Mouse (Mus musculus) ovary, postnatal 36 days (tissue): Measurements from ENCODE around the gene Gale.
"Not testable (repeated sequence)": the region's sequence is repeated elsewhere in the genome, so short reads cannot be mapped to it uniquely, and the experiment has no call there.

ENCODE experiments used
- DNase-seq: peaks from one replicate; pipeline ENCODE4 v3.0.0; 2022; ENCODE audit warnings: low spot score, mixed read lengths

Gene Gale

DNA sequence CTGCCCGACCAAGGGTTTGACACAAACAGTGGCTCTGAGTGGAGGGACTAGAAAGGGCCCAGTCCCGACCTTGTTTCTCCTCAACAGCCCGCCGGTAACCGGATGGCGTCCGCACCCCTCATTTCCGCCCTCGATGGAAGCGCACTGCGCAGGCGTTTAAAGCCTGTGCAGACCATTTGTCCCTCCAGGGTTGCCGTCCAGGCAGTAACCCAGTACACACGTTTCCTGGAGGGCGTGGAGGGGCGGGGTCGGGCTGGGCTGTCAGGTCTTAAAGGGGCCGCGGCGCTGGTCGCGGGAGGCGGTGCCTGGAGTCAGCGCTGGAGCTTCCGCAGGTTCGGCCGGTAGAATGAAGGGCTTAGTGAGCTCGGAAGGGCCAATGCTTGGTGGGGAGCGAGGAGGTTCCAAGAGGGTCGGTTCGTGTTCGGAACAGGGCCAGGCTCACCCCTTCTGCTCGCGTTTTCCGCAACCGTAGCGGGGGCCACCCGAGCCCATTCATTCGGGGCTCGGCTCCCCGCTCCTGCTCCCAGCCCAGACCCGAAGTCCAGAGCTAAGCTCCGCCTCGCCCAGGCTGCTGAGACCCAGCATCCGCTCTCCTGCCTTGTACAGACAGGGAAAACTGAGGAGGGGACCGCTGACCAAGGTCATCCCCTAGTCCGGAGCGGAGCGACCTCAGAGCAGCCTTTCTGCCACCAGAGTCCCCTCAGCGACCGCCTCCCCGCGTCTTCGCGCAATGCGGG lies at the start of gene Gale:
Gene Gale (plus strand): TSS at position 271 of the 737 bp plus-strand sequence.
- DNase-seq: peak; percentile 92

DNA sequence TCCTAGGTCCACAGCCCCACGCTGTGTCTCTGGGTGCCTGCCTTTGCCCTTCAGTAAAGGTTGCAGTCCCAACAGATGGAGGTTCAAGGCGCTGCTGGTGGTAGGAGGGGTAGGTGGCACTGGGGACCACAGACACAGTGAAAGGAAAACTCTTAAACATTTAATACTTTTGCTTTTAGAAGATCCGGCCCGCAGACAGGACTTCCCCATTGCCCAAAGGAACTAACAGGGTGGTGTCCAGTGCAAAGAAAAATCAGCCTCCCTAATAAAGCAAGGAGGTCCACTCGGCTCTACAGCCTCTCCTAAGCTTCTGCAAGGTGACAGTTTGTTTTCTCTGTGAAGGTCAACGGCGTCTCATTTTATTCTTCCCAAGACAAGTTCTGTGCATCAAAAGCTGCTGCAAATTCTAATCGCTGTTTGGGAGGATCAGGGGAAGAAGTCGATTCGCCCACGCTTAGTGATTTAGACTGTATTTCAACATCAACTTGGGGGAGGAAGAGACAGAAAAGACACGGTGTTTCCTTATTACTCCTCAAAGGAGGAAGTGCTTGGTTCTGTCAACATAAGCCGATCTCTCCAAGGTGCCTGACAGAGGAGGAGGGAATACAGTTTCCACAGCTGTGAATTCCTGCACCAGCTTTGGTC lies 44.8 kb upstream of the Gale start:
- DNase-seq: no peak

DNA sequence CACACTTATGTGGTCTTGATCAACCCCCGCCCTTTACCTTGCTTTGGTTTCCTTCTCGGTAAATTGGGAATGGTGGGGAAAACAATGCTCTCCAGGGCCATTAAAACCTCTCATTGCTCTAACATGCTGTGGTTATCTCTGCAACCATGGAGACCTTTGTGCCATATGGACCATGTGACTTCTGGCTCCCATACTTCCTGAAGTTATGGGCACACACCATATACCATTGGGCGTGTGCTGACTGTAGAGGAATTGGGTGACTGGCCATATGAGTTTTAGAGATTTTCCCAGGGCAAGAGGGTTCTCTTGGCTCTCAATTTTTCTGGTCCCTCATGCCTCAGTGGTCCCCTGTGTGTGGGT lies 44.3 kb upstream of the Gale start:
- DNase-seq: no peak

DNA sequence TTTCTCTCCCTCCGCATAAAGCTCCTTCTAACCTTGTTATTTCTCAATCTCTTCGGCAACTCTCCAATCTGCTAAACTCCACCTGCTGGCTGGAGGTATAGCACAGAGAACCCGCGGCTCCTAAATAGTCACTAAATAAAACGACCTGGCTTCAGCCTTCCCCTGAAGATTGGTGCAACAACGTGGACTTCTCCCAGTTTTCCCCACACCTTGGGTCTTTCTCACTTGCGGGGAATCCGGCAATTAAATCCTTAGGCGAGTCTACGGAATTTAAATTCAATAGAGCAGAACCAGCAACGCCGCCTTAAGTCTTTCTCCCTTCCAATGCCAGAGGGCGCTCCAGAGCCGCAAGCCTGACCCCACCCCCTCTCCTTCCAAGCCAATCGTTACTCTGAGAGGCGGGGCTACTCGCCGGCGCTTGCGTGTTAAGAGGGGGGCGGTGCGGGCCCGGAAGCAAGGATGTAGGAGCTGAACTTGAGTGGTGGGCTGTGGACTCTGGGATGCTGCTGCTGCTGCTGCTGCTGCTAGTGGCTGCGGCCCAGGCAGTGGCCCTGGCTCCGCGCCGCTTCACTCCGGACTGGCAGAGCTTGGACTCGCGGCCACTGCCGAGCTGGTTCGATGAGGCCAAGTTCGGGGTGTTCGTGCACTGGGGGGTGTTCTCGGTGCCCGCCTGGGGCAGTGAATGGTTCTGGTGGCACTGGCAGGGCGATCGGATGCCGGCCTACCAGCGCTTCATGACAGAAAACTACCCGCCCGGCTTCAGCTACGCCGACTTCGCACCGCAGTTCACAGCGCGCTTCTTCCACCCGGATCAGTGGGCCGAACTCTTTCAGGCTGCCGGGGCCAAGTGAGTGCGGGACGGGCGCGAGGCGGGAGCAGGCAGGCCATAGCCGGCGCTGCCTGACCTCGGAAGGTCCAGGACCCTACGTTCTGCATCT lies 43.0 kb upstream of the Gale start, which contains the start of gene Fuca1:
Gene Fuca1 (plus strand): TSS at position 432 of the 938 bp plus-strand sequence.
- peak; percentile 94 for DNase-seq

DNA sequence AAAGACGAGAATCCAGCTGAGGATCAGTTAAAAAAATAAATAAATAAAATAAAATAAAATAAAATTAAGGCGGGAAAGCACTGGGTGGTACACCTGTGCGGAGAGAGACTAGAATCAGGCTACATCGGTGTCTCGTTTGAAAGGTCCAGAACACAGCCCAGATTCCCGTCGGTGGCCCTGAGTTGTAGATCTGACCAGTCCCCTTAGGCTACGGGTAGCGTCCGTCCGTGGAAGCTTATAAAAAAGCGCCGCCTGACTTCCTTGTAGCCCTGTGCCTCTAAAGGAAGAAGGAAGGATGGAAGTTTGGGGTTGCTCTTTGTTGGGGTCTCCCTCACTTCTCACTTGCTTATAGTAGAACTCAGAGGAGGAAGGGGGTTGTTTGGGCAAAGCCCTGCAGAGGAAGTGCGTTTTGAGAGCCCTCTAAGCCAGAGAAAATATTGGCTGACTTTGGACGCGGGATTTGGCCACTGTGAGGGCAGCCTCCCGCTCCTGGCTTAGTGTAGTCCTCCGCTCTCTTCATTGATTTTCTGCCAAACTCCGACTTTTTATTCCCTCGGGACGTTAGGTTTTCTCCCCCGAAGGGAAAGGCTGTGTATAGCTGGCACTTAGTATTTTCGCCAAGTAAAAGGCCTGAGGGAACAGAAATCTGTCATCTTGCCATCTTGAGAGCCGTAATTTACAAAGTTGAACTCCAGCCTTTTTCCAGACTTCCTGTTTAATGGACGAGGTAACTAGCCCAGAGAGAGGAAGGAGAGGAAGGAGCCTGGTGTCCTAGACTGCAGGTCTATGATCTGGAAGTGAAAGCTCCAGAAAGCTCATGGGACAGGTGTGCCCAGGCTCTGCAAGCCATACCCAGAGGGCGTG lies 42.0 kb upstream of the Gale start:
- no peak for DNase-seq

DNA sequence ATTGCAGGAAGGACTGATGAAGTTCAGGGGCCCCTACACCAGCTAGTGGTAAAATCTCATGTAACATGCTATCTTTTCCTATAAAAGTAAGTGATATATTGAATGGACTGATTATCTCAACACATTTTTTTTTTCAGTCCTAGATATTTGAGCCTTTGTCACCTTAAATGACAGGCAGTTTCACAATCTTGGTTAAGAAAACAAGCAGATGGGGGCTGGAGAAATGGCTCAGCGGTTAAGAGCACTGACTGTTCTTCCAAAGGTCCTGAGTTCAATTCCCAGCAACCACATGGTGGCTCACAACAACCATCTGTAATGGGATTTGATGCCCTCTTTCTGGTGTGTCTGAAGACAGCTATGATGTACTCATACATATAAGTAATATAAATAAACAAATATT lies 41.3 kb upstream of the Gale start:
- no peak for DNase-seq

DNA sequence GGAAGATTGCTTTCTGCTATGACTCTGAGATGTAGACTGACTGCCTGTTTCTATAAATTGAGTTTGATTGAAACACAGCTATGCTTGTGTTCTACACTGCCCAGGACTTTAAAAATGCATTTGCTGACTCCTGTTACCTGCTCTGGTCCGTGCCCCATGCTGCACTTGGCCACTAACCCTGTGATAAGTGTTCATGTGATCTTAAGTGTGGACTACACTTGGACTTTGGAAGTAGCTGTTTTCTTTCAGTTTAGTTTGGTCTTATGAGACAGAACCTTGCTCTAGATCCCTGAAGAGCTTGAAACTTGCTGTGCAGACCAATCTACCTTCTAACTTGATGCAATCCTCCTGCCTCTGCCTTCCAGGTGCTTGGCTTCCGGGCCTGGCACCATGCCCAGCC lies 39.1 kb upstream of the Gale start:
- no peak for DNase-seq

DNA sequence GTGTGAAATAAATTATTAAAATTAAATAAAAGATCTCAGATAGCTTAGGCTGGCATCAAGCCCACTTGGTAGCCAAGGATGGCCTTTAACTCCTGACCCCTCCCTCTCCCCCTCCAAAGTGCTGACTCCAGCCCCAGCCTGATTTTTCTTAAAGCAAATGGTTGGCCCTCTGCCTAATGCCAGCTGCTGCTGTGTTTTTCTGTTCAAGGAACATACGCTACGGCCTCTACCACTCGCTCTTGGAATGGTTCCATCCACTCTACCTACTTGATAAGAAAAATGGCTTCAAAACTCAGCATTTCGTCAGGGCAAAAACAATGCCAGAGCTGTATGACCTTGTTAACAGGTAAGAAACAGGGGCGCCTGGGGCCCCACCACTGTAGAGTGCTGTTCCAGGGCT lies 38.2 kb upstream of the Gale start:
- no peak for DNase-seq

DNA sequence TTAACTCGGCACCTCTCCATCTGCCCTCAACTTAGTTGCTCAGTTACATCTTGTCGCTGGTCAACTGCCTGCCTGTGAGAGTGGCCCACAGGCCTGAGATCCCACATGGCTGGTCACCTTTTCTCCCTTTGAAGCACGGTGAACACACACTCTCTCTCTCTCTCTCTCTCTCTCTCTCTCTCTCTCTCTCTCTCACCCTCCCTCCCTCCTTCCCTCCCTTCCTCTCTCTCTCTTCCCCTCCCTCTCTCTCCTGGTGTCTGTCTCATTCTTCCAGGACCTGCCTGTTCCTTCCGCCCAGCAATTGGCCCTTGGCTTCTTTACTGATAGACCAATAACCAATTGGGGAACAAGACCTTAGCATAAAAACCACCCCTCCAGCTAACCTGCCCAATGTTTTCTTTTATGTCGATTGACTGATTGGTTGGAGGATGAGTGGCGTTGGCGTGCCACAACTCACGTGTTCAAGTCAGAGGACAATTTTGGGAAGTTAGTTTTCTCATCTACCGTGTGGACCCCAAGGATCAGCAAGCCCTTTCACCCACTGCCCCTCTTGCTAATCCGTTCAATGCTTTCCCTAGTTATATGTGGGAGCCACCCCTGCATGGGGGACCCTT lies 37.2 kb upstream of the Gale start:
- DNase-seq: no peak

DNA sequence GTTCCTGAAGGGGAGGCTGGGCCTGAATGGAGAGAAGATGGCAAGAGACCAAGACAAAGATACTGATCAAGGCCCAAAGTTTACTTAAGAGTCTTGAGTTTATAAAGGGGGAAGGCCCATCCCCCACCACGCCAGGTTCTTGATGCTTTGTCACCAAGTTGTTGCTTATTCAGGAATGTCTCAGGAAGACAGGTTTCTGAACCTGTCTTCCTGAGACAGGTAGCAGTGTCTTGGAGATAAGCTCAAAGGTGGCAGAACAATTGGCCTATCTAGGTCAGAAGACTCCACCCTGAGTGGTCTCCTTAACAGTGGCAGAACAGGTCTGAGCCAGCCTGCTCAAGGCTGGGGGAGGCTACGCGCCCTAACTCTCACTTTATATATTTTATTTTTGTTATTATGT lies 36.7 kb upstream of the Gale start:
- no peak for DNase-seq

DNA sequence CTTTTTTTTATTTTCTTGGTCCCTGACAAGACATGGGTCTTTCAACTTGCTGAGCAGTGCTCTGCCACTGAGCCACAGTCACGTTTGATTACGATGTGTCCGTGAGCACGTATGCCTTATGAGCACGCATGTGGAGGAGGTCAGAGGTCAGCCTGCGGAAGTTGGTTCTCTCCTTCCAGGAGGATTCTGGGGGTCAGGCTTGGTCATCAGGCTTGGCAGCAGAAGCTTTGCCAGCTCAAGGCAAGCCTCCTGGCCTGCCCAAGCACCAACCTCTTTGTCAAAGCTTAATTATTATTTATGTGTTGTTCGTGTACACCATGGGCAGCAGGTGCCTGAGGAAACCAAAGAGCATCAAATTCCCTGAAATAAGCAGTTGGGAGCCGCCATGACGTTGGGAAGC lies 35.2 kb upstream of the Gale start:
- no peak for DNase-seq

DNA sequence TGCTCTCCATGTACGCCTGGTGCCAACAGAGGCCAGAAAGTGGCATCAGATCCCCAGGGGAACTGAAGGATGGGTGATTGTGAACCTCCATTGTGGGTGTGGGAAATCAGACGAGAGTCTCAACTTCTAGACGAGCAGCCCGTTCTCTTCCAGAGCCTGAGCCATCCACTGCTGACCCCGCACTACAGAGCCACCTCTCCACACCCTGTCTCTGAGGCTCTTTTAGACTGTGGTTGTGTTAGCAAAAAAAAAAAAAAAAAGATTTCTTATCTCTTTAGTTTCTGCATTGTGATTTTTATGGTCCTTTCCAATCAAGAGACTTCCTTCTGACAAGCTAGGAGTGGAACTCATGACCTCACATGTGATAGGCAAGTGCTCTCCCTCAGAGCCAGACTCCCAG lies 34.1 kb upstream of the Gale start:
- no peak for DNase-seq

DNA sequence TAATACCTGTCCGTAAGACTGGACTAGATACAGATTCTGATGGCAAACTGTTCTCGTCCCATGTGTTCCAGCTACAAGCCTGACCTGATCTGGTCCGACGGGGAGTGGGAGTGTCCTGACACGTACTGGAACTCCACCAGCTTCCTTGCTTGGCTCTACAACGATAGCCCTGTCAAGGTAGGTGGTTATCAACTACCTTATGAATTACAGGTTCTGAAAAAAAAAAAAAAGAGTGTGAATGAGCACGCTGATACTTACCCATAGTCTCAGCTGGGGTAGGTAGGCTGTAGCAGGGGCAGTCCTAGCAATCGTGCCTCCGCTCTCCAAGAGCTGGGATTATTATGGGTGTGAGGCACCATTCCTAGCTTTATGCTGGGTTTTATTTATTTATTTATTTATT lies 33.7 kb upstream of the Gale start:
- DNase-seq: no peak

DNA sequence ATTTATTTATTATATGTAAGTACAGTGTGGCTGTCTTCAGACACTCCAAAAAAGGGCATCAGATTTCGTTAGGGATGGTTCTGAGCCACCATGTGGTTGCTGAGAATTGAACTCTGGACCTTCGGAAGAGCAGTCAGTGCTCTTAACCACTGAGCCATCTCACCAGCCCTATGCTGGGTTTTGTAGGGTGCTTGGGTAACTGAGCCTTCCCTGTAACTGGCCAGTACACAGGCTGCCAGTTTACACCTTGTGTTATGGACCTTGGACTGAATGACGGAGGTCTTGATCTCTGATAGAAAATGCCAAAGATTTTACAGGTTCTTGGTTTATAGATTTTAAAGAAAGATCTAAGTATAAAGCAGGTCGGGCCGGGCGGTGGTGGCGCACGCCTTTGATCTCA lies 33.3 kb upstream of the Gale start:
- no peak for DNase-seq

DNA sequence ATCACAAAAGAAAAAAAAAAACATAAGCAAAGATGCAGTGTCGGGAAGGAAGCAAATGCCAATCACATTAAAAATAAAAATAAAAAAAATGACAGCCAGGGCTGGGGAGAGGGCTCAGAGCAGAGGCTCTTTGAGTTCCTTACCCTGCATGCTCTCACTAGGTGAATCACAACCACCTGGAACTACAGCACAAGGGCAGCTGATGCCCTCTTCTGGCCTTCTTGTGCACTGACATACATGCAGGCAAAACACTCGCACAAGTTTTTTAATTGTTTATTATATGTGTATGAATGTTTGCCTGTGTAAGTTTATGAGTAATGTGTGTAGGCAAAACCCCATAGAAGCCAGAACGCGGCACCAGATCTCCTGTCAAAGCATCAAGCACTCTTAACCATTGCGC lies 31.7 kb upstream of the Gale start:
- DNase-seq: no peak

DNA sequence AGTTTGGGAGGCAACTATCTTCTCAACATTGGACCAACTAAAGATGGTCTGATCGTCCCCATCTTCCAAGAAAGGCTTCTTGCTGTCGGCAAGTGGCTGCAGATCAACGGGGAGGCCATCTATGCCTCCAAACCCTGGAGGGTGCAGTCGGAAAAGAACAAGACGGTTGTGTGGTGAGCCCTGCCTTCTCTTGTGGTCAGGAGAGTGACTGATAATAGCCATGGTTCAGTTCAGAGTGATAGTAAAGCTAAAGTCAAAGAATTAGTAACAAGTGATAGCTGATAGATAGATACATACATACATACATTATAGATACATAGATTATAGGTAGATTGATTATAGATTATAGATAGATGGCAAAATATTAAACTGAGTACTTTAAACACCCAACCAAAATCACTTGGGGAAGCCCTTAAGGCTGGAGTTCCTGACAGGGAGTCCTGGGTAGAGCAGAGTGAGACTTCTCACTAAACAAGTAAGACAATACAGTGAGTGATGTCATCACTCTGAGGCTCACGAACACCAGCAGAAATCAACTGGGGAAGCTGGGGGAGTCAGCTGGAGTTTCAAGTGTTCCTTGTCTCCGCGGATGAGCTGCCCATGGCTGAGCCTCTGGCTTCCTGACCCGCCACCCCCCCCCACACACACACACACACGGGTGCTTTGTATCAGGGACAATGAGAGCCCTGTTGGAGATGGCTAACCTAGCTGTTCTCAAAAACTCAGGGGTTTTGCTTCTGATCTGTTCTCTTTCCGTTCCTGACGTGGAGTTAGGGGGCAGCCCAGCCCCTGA lies 28.6 kb upstream of the Gale start:
- no peak for DNase-seq

DNA sequence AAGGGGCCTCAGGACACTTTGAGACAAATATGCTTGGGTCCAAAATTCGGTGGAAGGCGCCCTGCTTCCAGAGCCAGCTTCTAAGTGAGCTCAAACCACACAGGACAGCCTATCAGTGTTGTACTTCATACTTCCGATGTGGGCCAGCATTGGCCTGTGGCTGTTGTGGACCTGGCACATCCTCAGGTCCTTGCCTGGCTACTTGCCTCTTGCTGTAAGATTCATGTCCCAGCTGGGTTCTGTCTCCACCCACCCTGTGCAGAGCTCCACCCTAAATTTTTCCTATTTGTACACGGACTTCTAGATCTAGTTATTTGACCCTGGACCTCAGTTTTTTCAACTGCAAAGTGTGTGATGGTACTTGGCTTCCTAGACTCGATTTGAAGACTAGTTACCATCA lies 28.0 kb upstream of the Gale start:
- DNase-seq: no peak

DNA sequence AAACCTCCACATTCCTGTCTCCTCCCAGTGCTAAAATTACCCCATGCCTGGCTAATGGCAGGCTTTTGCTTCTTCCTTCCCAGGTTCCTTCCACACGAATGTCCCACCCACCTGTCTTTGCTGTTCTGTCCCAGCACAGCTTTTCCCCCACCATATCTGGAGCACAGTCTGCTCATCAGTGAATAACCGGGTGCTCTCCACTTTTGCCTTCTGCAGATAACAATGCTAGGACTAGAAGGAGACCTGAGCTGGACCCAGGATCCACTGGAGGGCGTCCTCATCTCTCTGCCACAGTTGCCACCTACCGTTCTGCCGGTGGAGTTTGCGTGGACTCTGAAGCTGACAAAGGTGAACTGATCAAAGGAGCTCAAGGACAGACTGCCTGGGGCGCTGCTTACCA lies 24.7 kb upstream of the Gale start:
- no peak for DNase-seq

DNA sequence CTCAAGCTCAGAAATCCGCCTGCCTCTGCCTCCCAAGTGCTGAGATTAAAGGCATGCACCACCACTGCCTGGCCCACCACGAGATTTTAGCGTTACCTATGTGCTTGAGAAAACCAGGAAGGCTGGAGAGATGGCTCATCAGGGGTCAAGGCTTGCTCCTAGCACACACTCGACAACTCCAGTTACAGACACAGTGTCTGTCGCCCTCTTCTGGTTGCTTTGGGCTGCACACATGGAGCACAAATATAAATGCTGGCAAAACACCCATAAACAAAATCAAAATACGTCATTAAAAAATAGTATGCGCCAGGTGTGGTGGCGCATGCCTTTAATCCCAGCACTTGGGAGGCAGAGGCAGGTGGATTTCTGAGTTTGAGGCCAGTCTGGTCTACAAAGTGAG lies 22.5 kb upstream of the Gale start:
- not testable (repeated sequence) for DNase-seq

DNA sequence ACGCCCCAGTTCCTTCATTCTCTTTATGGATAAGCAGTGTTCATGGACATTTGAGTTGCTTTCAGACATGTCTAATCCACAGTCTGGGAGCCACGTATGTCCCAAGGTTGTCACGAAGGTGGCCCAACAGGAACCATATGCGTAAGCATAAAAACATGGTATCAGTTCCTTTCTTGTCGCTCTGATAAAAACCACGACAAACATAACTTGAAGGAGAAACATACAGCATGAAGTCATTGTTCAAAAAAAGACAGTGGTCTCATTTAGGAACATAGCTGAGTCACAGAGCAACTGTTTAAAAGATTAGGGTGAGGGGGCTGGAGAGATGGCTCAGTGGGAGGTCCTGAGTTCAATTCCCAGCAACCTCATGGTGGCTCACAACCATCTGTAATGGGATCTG lies 21.3 kb upstream of the Gale start:
- no peak for DNase-seq

DNA sequence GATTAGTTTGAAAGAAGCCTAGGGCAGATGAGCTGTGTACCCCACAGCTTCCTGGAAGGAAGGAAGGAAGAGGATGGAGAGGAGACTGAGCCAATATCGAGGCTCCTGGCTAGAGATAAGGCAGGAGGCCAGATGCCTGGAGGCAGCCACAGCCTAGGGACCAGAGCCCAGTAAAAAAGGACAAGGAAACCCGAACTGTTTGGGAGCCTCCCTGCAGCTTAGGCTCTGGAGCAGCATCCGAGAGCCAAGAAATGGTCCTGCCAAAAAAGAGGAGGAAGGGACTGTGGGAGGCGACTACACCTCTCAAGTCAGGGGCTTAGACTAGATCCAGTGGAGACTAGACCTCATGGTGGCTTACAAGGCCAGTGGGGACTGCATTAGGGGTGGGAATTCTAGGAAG lies 20.1 kb upstream of the Gale start:
- no peak for DNase-seq
